Mouse (Mus musculus): ENCODE results near the gene Capn12. TPM values are rescaled to one million over a fixed set of nuclear protein-coding genes. Genes with fewer than 3 reads are reported as not detected.

Capn12 gene
- polyA plus RNA-seq, 2 experiments: 0.01 to 0.19 TPM

GRCm38 (mm10) chr7:28931695-28932039 lies 50.4 kb downstream of the Capn12 start:
- no peak for ATAC-seq (ENCODE audit: insufficient read depth)
- DNase-seq (ENCODE audit: low read depth in 3 of 3, low spot score in 3 of 3): no peak
- Histone ChIP-seq H3K4me1 (replicated peaks; ENCODE audit: control insufficient read depth in 2 of 2, insufficient read depth in 2 of 2, low read length in 1 of 2) (peaks cover 4 to 42% of the 10 kb centered on the region in 2 experiments; a peak in 3 of 4 replicates), H3K27me3 (ENCODE audit: control insufficient read depth, insufficient read depth, low read length) (no peaks in the 10 kb centered on the region), H3K4me3 (ENCODE audit: insufficient read depth in 1 of 2, low read depth in 2 of 2, low read length in 2 of 2) (no peak overlapping the region), H3K4me2 (ENCODE audit: low read depth) (no peak overlapping the region), H3K9ac (replicated peaks) (no peak overlapping the region), H3K9me3 (ENCODE audit: control insufficient read depth, low read length) (no peaks in the 10 kb centered on the region), H3K27ac (no peak overlapping the region), H3K36me3 (replicated peaks; ENCODE audit: control insufficient read depth, insufficient read depth, low read depth) (0 out of 2 replicates have a peak, but pooled peaks cover 3% of the 10 kb centered on the region)
- 79% methylated on average over 4 of the region's 4 CpGs for WGBS (ENCODE audit: insufficient replicate concordance)
- TF ChIP-seq EP300 (IDR thresholded peaks at IDR 0.05; ENCODE audit: low read depth) (no peak), CTCF (IDR thresholded peaks at IDR 0.05; ENCODE audit: low read depth) (no peak)

- DNase-seq (ENCODE audit: low read depth in 3 of 3, low spot score in 3 of 3) (no peak), ATAC-seq (ENCODE audit: insufficient read depth) (no peak)
- Histone ChIP-seq H3K27ac (no peak overlapping the region), H3K4me1 (replicated peaks; ENCODE audit: control insufficient read depth in 2 of 2, insufficient read depth in 2 of 2, low read length in 1 of 2) (peaks cover 10 to 49% of the 10 kb centered on the region in 2 experiments), H3K4me2 (ENCODE audit: low read depth) (no peak overlapping the region), H3K27me3 (ENCODE audit: control insufficient read depth, insufficient read depth, low read length) (no peaks in the 10 kb centered on the region), H3K4me3 (ENCODE audit: insufficient read depth in 1 of 2, low read depth in 2 of 2, low read length in 2 of 2) (no peak overlapping the region), H3K36me3 (replicated peaks; ENCODE audit: control insufficient read depth, insufficient read depth, low read depth) (peaks cover 3% of the 10 kb centered on the region; the same call in 1 of the 2 replicates), H3K9ac (replicated peaks) (no peak overlapping the region), H3K9me3 (ENCODE audit: control insufficient read depth, low read length) (no peaks in the 10 kb centered on the region)
- no peak for TF ChIP-seq CTCF (IDR thresholded peaks at IDR 0.05; ENCODE audit: low read depth)
- no peak for TF ChIP-seq EP300 (IDR thresholded peaks at IDR 0.05; ENCODE audit: low read depth)
- 61% methylated on average over 6 of the region's 6 CpGs for WGBS (ENCODE audit: insufficient replicate concordance)
Observed at GRCm38 (mm10) chr7:28932421-28933041, 51.3 kb downstream of the Capn12 start.

- Histone ChIP-seq H3K36me3 (replicated peaks; ENCODE audit: control insufficient read depth, insufficient read depth, low read depth) (no peaks in the 10 kb centered on the region; the same call in 1 of the 2 replicates), H3K4me1 (replicated peaks; ENCODE audit: control insufficient read depth in 2 of 2, insufficient read depth in 2 of 2, low read length in 1 of 2) (peaks cover 14 to 57% of the 10 kb centered on the region in 2 experiments), H3K4me2 (ENCODE audit: low read depth) (no peak overlapping the region), H3K27ac (no peak overlapping the region), H3K27me3 (ENCODE audit: control insufficient read depth, insufficient read depth, low read length) (no peaks in the 10 kb centered on the region), H3K9ac (replicated peaks) (no peak overlapping the region), H3K4me3 (ENCODE audit: insufficient read depth in 1 of 2, low read depth in 2 of 2, low read length in 2 of 2) (no peak overlapping the region), H3K9me3 (ENCODE audit: control insufficient read depth, low read length) (no peaks in the 10 kb centered on the region)
- TF ChIP-seq CTCF (IDR thresholded peaks at IDR 0.05; ENCODE audit: low read depth): no peak
- no peak for TF ChIP-seq EP300 (IDR thresholded peaks at IDR 0.05; ENCODE audit: low read depth)
- ATAC-seq (ENCODE audit: insufficient read depth) (no peak), DNase-seq (ENCODE audit: low read depth in 3 of 3, low spot score in 3 of 3) (no peak)
- 86% methylated on average over 2 of the region's 2 CpGs for WGBS (ENCODE audit: insufficient replicate concordance)
Observed at GRCm38 (mm10) chr7:28933825-28934224, 52.6 kb downstream of the Capn12 start.

- no peak for ATAC-seq (ENCODE audit: insufficient read depth)
- H3K4me1 ChIP-seq (replicated peaks; ENCODE audit: control insufficient read depth in 2 of 2, insufficient read depth in 2 of 2, low read length in 1 of 2): peaks cover 17 to 59% of the 10 kb centered on the region in 2 experiments
- 47% methylated on average over 4 of the region's 4 CpGs for WGBS (ENCODE audit: insufficient replicate concordance)
- no peak for DNase-seq (ENCODE audit: low read depth in 3 of 3, low spot score in 3 of 3)
- H3K9ac ChIP-seq (replicated peaks): 0 out of 2 replicates have a peak overlapping the region, but pooled peaks have one; percentile 9
- H3K36me3 ChIP-seq (replicated peaks; ENCODE audit: control insufficient read depth, insufficient read depth, low read depth): peaks cover 3% of the 10 kb centered on the region; the same call in 1 of the 2 replicates
- H3K9me3 ChIP-seq (ENCODE audit: control insufficient read depth, low read length): no peaks in the 10 kb centered on the region
- TF ChIP-seq CTCF (IDR thresholded peaks at IDR 0.05; ENCODE audit: low read depth) (no peak), EP300 (IDR thresholded peaks at IDR 0.05; ENCODE audit: low read depth) (no peak)
- H3K27ac ChIP-seq: no peak overlapping the region
- H3K4me2 ChIP-seq (ENCODE audit: low read depth): no peak overlapping the region
- no peaks in the 10 kb centered on the region for H3K27me3 ChIP-seq (ENCODE audit: control insufficient read depth, insufficient read depth, low read length)
- H3K4me3 ChIP-seq (ENCODE audit: insufficient read depth in 1 of 2, low read depth in 2 of 2, low read length in 2 of 2): no peak overlapping the region
Observed at GRCm38 (mm10) chr7:28936787-28937186, 55.6 kb downstream of the Capn12 start.

GRCm38 (mm10) chr7:28938654-28939053 lies 57.4 kb downstream of the Capn12 start:
- WGBS (ENCODE audit: insufficient replicate concordance): 62% methylated on average over 4 of the region's 4 CpGs
- ATAC-seq (ENCODE audit: insufficient read depth): no peak
- H3K4me1 ChIP-seq (replicated peaks; ENCODE audit: control insufficient read depth in 2 of 2, insufficient read depth in 2 of 2, low read length in 1 of 2): peaks cover 17 to 57% of the 10 kb centered on the region in 2 experiments
- no peak overlapping the region for H3K4me3 ChIP-seq (ENCODE audit: insufficient read depth in 1 of 2, low read depth in 2 of 2, low read length in 2 of 2)
- H3K9ac ChIP-seq (replicated peaks): no peak overlapping the region
- TF ChIP-seq EP300 (IDR thresholded peaks at IDR 0.05; ENCODE audit: low read depth): no peak
- TF ChIP-seq CTCF (IDR thresholded peaks at IDR 0.05; ENCODE audit: low read depth): no peak
- no peaks in the 10 kb centered on the region for H3K27me3 ChIP-seq (ENCODE audit: control insufficient read depth, insufficient read depth, low read length)
- no peak overlapping the region for H3K4me2 ChIP-seq (ENCODE audit: low read depth)
- no peak overlapping the region for H3K27ac ChIP-seq
- peaks cover 5% of the 10 kb centered on the region for H3K36me3 ChIP-seq (replicated peaks; ENCODE audit: control insufficient read depth, insufficient read depth, low read depth)
- H3K9me3 ChIP-seq (ENCODE audit: control insufficient read depth, low read length): no peaks in the 10 kb centered on the region
- no peak for DNase-seq (ENCODE audit: low read depth in 3 of 3, low spot score in 3 of 3)

All from liver, embryonic 14.5 days (tissue).